Mouse (Mus musculus): ENCODE measurements around the gene Adam23.

Gene Adam23

GRCm38 (mm10) chr1:63484646-63485045, 39.0 kb downstream of the Adam23 start:
- DNase-seq (ENCODE audit: low spot score) = no peak

GRCm38 (mm10) chr1:63486646-63487045, 41.0 kb downstream of the Adam23 start:
- no peak for DNase-seq (ENCODE audit: low spot score)

- no peak for DNase-seq (ENCODE audit: low spot score)
These were observed 45.3 kb downstream of the Adam23 start for GRCm38 (mm10) chr1:63491001-63491400.

- DNase-seq (ENCODE audit: low spot score) = no peak
These were observed 47.6 kb downstream of the Adam23 start for GRCm38 (mm10) chr1:63493325-63493724.

- DNase-seq (ENCODE audit: low spot score) = no peak
These were observed 61.7 kb downstream of the Adam23 start for GRCm38 (mm10) chr1:63507386-63507785.

- no peak for DNase-seq (ENCODE audit: low spot score)
These were observed 63.1 kb downstream of the Adam23 start for GRCm38 (mm10) chr1:63508801-63509200.

- DNase-seq (ENCODE audit: low spot score) = no peak
These were observed 65.7 kb downstream of the Adam23 start for GRCm38 (mm10) chr1:63511416-63511815.

GRCm38 (mm10) chr1:63517800-63518199, 72.1 kb downstream of the Adam23 start:
- no peak for DNase-seq (ENCODE audit: low spot score)

GRCm38 (mm10) chr1:63518814-63519213, 73.1 kb downstream of the Adam23 start:
- no peak for DNase-seq (ENCODE audit: low spot score)

- DNase-seq (ENCODE audit: low spot score) = no peak
These were observed 84.2 kb downstream of the Adam23 start for GRCm38 (mm10) chr1:63529901-63530300.

- DNase-seq (ENCODE audit: low spot score) = no peak
These were observed 88.7 kb downstream of the Adam23 start for GRCm38 (mm10) chr1:63534271-63534827.

GRCm38 (mm10) chr1:63539884-63540613, 94.4 kb downstream of the Adam23 start:
- DNase-seq (ENCODE audit: low spot score) = no peak

GRCm38 (mm10) chr1:63544122-63544521, 98.4 kb downstream of the Adam23 start:
- no peak for DNase-seq (ENCODE audit: low spot score)

- DNase-seq (ENCODE audit: low spot score) = no peak
These were observed 107.3 kb downstream of the Adam23 start for GRCm38 (mm10) chr1:63553039-63553438.

- no peak for DNase-seq (ENCODE audit: low spot score)
These were observed 116.3 kb downstream of the Adam23 start for GRCm38 (mm10) chr1:63561772-63562520.

GRCm38 (mm10) chr1:63563928-63564327, 118.2 kb downstream of the Adam23 start:
- no peak for DNase-seq (ENCODE audit: low spot score)

GRCm38 (mm10) chr1:63566501-63566900, 120.8 kb downstream of the Adam23 start:
- DNase-seq (ENCODE audit: low spot score) = no peak

GRCm38 (mm10) chr1:63567031-63567430, 121.3 kb downstream of the Adam23 start:
- DNase-seq (ENCODE audit: low spot score) = no peak

GRCm38 (mm10) chr1:63572229-63572628, 126.5 kb downstream of the Adam23 start:
- no peak for DNase-seq (ENCODE audit: low spot score)

GRCm38 (mm10) chr1:63573432-63573831, 127.7 kb downstream of the Adam23 start:
- no peak for DNase-seq (ENCODE audit: low spot score)

- no peak for DNase-seq (ENCODE audit: low spot score)
These were observed 128.3 kb downstream of the Adam23 start for GRCm38 (mm10) chr1:63573864-63574611.

- no peak for DNase-seq (ENCODE audit: low spot score)
These were observed 131.1 kb downstream of the Adam23 start for GRCm38 (mm10) chr1:63576803-63577202.

All from ovary, postnatal 14 days (tissue).